Mouse (Mus musculus) MEL (cell line): ENCODE data around the gene Stom. TPM values are rescaled to one million over a fixed set of nuclear protein-coding genes. Genes with fewer than 3 reads are reported as not detected.

Source experiments
- DNase-seq: peaks from one replicate; pipeline ENCODE4 v3.0.0; 2011; ENCODE audit warnings: low read depth, low spot score
- H3K27ac ChIP-seq: 2 replicates; pipeline ENCODE4 v1.5.1; 2012; ENCODE audit warnings: low read depth, mild to moderate bottlenecking, control low read depth, low read length, moderate library complexity; ENCODE audit not compliant: control insufficient read depth
- H3K27me3 ChIP-seq, 2 experiments: fragments of 150-350 bp in 1 of 2; sonication (generic) in 1 of 2; 2 replicates each; pipeline ENCODE4 v1.6.1; 2012; ENCODE audit warnings: low read length in 2 of 2, mild to moderate bottlenecking in 2 of 2, improper control_type of control experiment in 1 of 2, moderate library complexity in 1 of 2; ENCODE audit not compliant: insufficient read depth in 2 of 2, control insufficient read depth in 1 of 2
- H3K36me3 ChIP-seq, 2 experiments: 2 replicates each; pipeline ENCODE4 v1.6.1; 2012 to 2014; ENCODE audit warnings: low read length in 2 of 2, improper control_type of control experiment in 1 of 2, inconsistent platforms in 1 of 2, mild to moderate bottlenecking in 1 of 2; ENCODE audit not compliant: insufficient read depth in 2 of 2, control insufficient read depth in 1 of 2
- H3K4me1 ChIP-seq, 2 experiments: fragments of 150-350 bp in 1 of 2; sonication (generic) in 1 of 2; 2 replicates each; pipeline ENCODE4 v1.6.1; 2012; ENCODE audit warnings: low read length in 2 of 2, improper control_type of control experiment in 1 of 2, mild to moderate bottlenecking in 1 of 2; ENCODE audit not compliant: insufficient read depth in 2 of 2, control insufficient read depth in 1 of 2
- H3K4me3 ChIP-seq, 2 experiments: fragments of 150-350 bp in 1 of 2; sonication (generic) in 1 of 2; 2 replicates each; pipeline ENCODE4 v1.5.1; 2012; ENCODE audit warnings: low read depth in 2 of 2, low read length in 2 of 2, mild to moderate bottlenecking in 2 of 2, moderate library complexity in 2 of 2, control low read depth in 1 of 2, improper control_type of control experiment in 1 of 2; ENCODE audit not compliant: control insufficient read depth in 1 of 2, insufficient read depth in 1 of 2
- H3K79me2 ChIP-seq: 2 replicates; pipeline ENCODE4 v1.6.1; 2012; ENCODE audit warnings: mild to moderate bottlenecking, low read length, moderate library complexity; ENCODE audit not compliant: control insufficient read depth, poor library complexity, insufficient read depth
- H3K9ac ChIP-seq: 2 replicates; pipeline ENCODE4 v1.6.1; 2012; ENCODE audit warnings: low read depth, mild to moderate bottlenecking, control low read depth, low read length, moderate library complexity; ENCODE audit not compliant: control insufficient read depth, poor library complexity, severe bottlenecking
- H3K9me3 ChIP-seq: fragments of 150-350 bp; sonication (generic); replicated peaks from 2 replicates; pipeline ENCODE4 v1.6.1; 2012; ENCODE audit warnings: mild to moderate bottlenecking, low read length, improper control_type of control experiment, moderate library complexity; ENCODE audit not compliant: insufficient read depth
- BHLHE40 ChIP-seq: IDR thresholded peaks from 2 replicates; pipeline ENCODE4 v1.6.1; 2012; ENCODE audit warnings: low read depth, mild to moderate bottlenecking, inconsistent platforms, low read length, improper control_type of control experiment, borderline replicate concordance
- CHD1 ChIP-seq: IDR thresholded peaks from 2 replicates; pipeline ENCODE4 v1.6.1; 2012; ENCODE audit warnings: low read depth, mild to moderate bottlenecking, inconsistent platforms, low read length, improper control_type of control experiment
- CHD2 ChIP-seq: IDR thresholded peaks from 2 replicates; pipeline ENCODE4 v1.6.1; 2011; ENCODE audit warnings: low read length, improper control_type of control experiment
- CTCF ChIP-seq, 3 experiments: IDR thresholded peaks in 2 of 3; conservative IDR thresholded peaks in 1 of 3; 2 replicates each; pipeline ENCODE4 v1.5.1; 2011 to 2012; ENCODE audit warnings: low read length in 3 of 3, low read depth in 2 of 3, mild to moderate bottlenecking in 2 of 3, improper control_type of control experiment in 1 of 3, inconsistent platforms in 1 of 3, mixed read lengths in 1 of 3, moderate library complexity in 1 of 3; ENCODE audit not compliant: control insufficient read depth in 1 of 3, insufficient read depth in 1 of 3, poor library complexity in 1 of 3, severe bottlenecking in 1 of 3
- E2F4 ChIP-seq: IDR thresholded peaks from 2 replicates; pipeline ENCODE4 v1.6.1; 2011; ENCODE audit warnings: low read depth, low read length, improper control_type of control experiment, borderline replicate concordance
- ELF1 ChIP-seq: IDR thresholded peaks from 2 replicates; pipeline ENCODE4 v1.6.1; 2014; ENCODE audit warnings: low read depth, mild to moderate bottlenecking, inconsistent platforms, low read length, improper control_type of control experiment, moderate library complexity
- EP300 ChIP-seq, 2 experiments: IDR thresholded peaks; 2 replicates each; pipeline ENCODE4 v1.6.1; 2011; ENCODE audit warnings: improper control_type of control experiment in 2 of 2, low read length in 2 of 2, low read depth in 1 of 2, mild to moderate bottlenecking in 1 of 2
- ETS1 ChIP-seq: IDR thresholded peaks from 2 replicates; pipeline ENCODE4 v1.6.1; 2012; ENCODE audit warnings: low read depth, mild to moderate bottlenecking, inconsistent platforms, low read length, improper control_type of control experiment, moderate library complexity
- GATA1 ChIP-seq: IDR thresholded peaks from 2 replicates; pipeline ENCODE4 v1.6.1; 2011; ENCODE audit warnings: low read depth, low read length, improper control_type of control experiment
- HCFC1 ChIP-seq: IDR thresholded peaks from 2 replicates; pipeline ENCODE4 v1.6.1; 2012; ENCODE audit warnings: low read depth, mild to moderate bottlenecking, inconsistent platforms, low read length, improper control_type of control experiment, moderate library complexity
- JUND ChIP-seq: IDR thresholded peaks from 2 replicates; pipeline ENCODE4 v1.6.1; 2011; ENCODE audit warnings: low read depth, mild to moderate bottlenecking, improper control_type of control experiment, low read length
- MAX ChIP-seq: IDR thresholded peaks from 2 replicates; pipeline ENCODE4 v1.6.1; 2011; ENCODE audit warnings: low read length, improper control_type of control experiment
- MEF2A ChIP-seq: IDR thresholded peaks from 2 replicates; pipeline ENCODE4 v1.6.1; 2014; ENCODE audit warnings: low read depth, mild to moderate bottlenecking, inconsistent platforms, low read length, improper control_type of control experiment; ENCODE audit not compliant: poor library complexity, insufficient replicate concordance, severe bottlenecking; ENCODE audit errors: extremely low read depth
- MYB ChIP-seq: IDR thresholded peaks from 2 replicates; pipeline ENCODE4 v1.6.1; 2011; ENCODE audit warnings: mild to moderate bottlenecking, low read depth, low read length, improper control_type of control experiment
- MYC ChIP-seq: IDR thresholded peaks from 2 replicates; pipeline ENCODE4 v1.6.1; 2011; ENCODE audit warnings: low read depth, mild to moderate bottlenecking, low read length, improper control_type of control experiment, moderate library complexity
- NELFE ChIP-seq: IDR thresholded peaks from 2 replicates; pipeline ENCODE4 v1.6.1; 2011; ENCODE audit warnings: low read depth, low read length, improper control_type of control experiment
- NRF1 ChIP-seq: IDR thresholded peaks from 2 replicates; pipeline ENCODE4 v1.6.1; 2014; ENCODE audit warnings: low read depth, mild to moderate bottlenecking, inconsistent platforms, low read length, improper control_type of control experiment, moderate library complexity; ENCODE audit not compliant: poor library complexity, insufficient read depth, severe bottlenecking
- POLR2AphosphoS2 ChIP-seq: IDR thresholded peaks from 2 replicates; pipeline ENCODE4 v1.6.1; 2011; ENCODE audit warnings: low read length, improper control_type of control experiment
- POLR2AphosphoS5 ChIP-seq: IDR thresholded peaks from 2 replicates; pipeline ENCODE4 v1.6.1; 2012; ENCODE audit warnings: low read depth, borderline replicate concordance, mild to moderate bottlenecking, inconsistent platforms, low read length, moderate library complexity, mixed read lengths
- RAD21 ChIP-seq: IDR thresholded peaks from 2 replicates; pipeline ENCODE4 v1.6.1; 2011; ENCODE audit warnings: mild to moderate bottlenecking, low read depth, low read length, improper control_type of control experiment
- RCOR1 ChIP-seq: IDR thresholded peaks from 2 replicates; pipeline ENCODE4 v1.6.1; 2012; ENCODE audit warnings: low read depth, mild to moderate bottlenecking, inconsistent platforms, low read length, improper control_type of control experiment
- SIN3A ChIP-seq: IDR thresholded peaks from 2 replicates; pipeline ENCODE4 v1.6.1; 2012; ENCODE audit warnings: low read length, improper control_type of control experiment, inconsistent platforms
- SMC3 ChIP-seq: IDR thresholded peaks from 2 replicates; pipeline ENCODE4 v1.6.1; 2011; ENCODE audit warnings: low read depth, low read length, improper control_type of control experiment
- TAL1 ChIP-seq: IDR thresholded peaks from 2 replicates; pipeline ENCODE4 v1.6.1; 2012; ENCODE audit warnings: mild to moderate bottlenecking, inconsistent platforms, low read length, moderate library complexity, mixed read lengths
- TBP ChIP-seq: IDR thresholded peaks from 2 replicates; pipeline ENCODE4 v1.8.0; 2011; ENCODE audit warnings: low read depth, low read length, improper control_type of control experiment
- TCF12 ChIP-seq: IDR thresholded peaks from 2 replicates; pipeline ENCODE4 v1.6.1; 2014; ENCODE audit warnings: low read depth, mild to moderate bottlenecking, inconsistent platforms, low read length, improper control_type of control experiment, moderate library complexity
- UBTF ChIP-seq: IDR thresholded peaks from 2 replicates; pipeline ENCODE4 v1.6.1; 2012; ENCODE audit warnings: low read depth, mild to moderate bottlenecking, inconsistent platforms, low read length, improper control_type of control experiment, moderate library complexity, borderline replicate concordance; ENCODE audit not compliant: insufficient read depth
- ZC3H11A ChIP-seq: IDR thresholded peaks from 2 replicates; pipeline ENCODE4 v1.6.1; 2012; ENCODE audit warnings: low read depth, mild to moderate bottlenecking, inconsistent platforms, low read length, improper control_type of control experiment
- ZKSCAN1 ChIP-seq: IDR thresholded peaks from 2 replicates; pipeline ENCODE4 v1.6.1; 2012; ENCODE audit warnings: low read depth, mild to moderate bottlenecking, inconsistent platforms, low read length, improper control_type of control experiment, moderate library complexity
- ZNF384 ChIP-seq: IDR thresholded peaks from 2 replicates; pipeline ENCODE4 v1.6.1; 2012; ENCODE audit warnings: low read depth, mild to moderate bottlenecking, inconsistent platforms, low read length, improper control_type of control experiment
- polyA plus RNA-seq, 2 experiments: library from polyadenylated mRNA; stranded (reverse) in 1 of 2; unstranded in 1 of 2; fragments of >175 nt in 1 of 2; fragments of >200 nt in 1 of 2; gene quantifications; 2 replicates each; pipeline versions ENCODE4 v1.2.1 to v1.2.4; 2012; ENCODE audit warnings: low replicate concordance in 2 of 2, low read depth in 1 of 2; ENCODE audit not compliant: insufficient read length in 2 of 2, insufficient read depth in 1 of 2, missing spikeins in 1 of 2
- total RNA-seq: library from RNA; depleted of rRNA; stranded (reverse); fragments of 300-350 nt; gene quantifications from 2 replicates; pipeline ENCODE4 v1.2.3, GENCODE M21; 2012

The Stom gene
- total and polyA plus RNA-seq, 3 experiments = 28.0 to 49.4 TPM; not detected in 1

GRCm38 (mm10) chr2:35377600-35377999 is 40.8 kb upstream of the Stom start:
- no peak for TF ChIP-seq UBTF
- 0 out of 2 replicates have a peak, but pooled peaks have one; percentile 23 for TF ChIP-seq ETS1
- peak; percentile 38; the same call in 1 of the 2 replicates for TF ChIP-seq ZNF384
- TF ChIP-seq MEF2A = no peak
- TF ChIP-seq EP300 (IDR thresholded peaks at IDR 0.05; ENCODE audit: low read depth in 1 of 2, low read length in 2 of 2) = peak in 1 of 2 experiments; percentile 19; a peak in 1 of 4 replicates
- 0 out of 2 replicates have a peak, but pooled peaks have one; percentile 38 for TF ChIP-seq TCF12
- no peak for TF ChIP-seq SIN3A
- 0 out of 2 replicates have a peak, but pooled peaks have one; percentile 11 for TF ChIP-seq GATA1
- peak; percentile 44; the same call in 1 of the 2 replicates for TF ChIP-seq RCOR1
- TF ChIP-seq CHD2 = no peak
- TF ChIP-seq, all 39 proteins: peak for 6
- peak; percentile 17 for DNase-seq

GRCm38 (mm10) chr2:35373003-35373402 is 36.2 kb upstream of the Stom start:
- peak; percentile 73 for DNase-seq
- H3K36me3 ChIP-seq = no peaks in the 10 kb centered on the region

More at GRCm38 (mm10) chr2:35377600-35377999, 40.8 kb upstream of the Stom start:
- Histone ChIP-seq H3K4me1 (no peaks in the 10 kb centered on the region), H3K9me3 (no peaks in the 10 kb centered on the region), H3K27ac (no peak overlapping the region), H3K4me3 (no peak overlapping the region), H3K9ac (no peak overlapping the region), H3K36me3 (no peaks in the 10 kb centered on the region), H3K79me2 (no peaks in the 10 kb centered on the region), H3K27me3 (peaks cover 2 to 9% of the 10 kb centered on the region in 2 experiments)

More at GRCm38 (mm10) chr2:35373003-35373402, 36.2 kb upstream of the Stom start:
- Histone ChIP-seq H3K9ac (no peak overlapping the region), H3K79me2 (no peaks in the 10 kb centered on the region), H3K27ac (no peak overlapping the region), H3K4me3 (no peak overlapping the region), H3K4me1 (no peaks in the 10 kb centered on the region), H3K9me3 (no peaks in the 10 kb centered on the region), H3K27me3 (no peaks in the 10 kb centered on the region; a peak in 3 of 4 replicates)
- TF ChIP-seq JUND (no peak), CHD1 (no peak), E2F4 (no peak), TAL1 (no peak), EP300 (IDR thresholded peaks at IDR 0.05; ENCODE audit: low read depth in 1 of 2, low read length in 2 of 2) (no peak), POLR2AphosphoS5 (no peak), GATA1 (no peak), NELFE (no peak), MYC (no peak), HCFC1 (no peak), BHLHE40 (no peak), SMC3 (peak; percentile 92), MYB (no peak), ZKSCAN1 (no peak), ETS1 (no peak), ZC3H11A (peak; percentile 95), TBP (no peak), POLR2AphosphoS2 (no peak), UBTF (no peak), NRF1 (no peak), MAX (no peak), ELF1 (no peak), TCF12 (no peak), RCOR1 (no peak), SIN3A (no peak), CTCF (IDR thresholded peaks at IDR 0.05 in 2 of 3, conservative IDR thresholded peaks at IDR 0.05 in 1 of 3; ENCODE audit: control insufficient read depth in 1 of 3, insufficient read depth in 1 of 3, low read depth in 2 of 3, low read length in 3 of 3, poor library complexity in 1 of 3, severe bottlenecking in 1 of 3) (peak; percentile 76 to 94 (median 83)), RAD21 (peak; percentile 99)
